Mouse (Mus musculus) ovary, postnatal 14 days (tissue): ENCODE measurements around the gene Pbx1.

Source experiments
- DNase-seq: peaks from one replicate; pipeline ENCODE4 v3.0.0; 2022; ENCODE audit warnings: low spot score

Pbx1 gene

GRCm38 (mm10) chr1:168383832-168384593, 48.1 kb downstream of the Pbx1 start:
- DNase-seq: no peak

GRCm38 (mm10) chr1:168382823-168383157, 49.3 kb downstream of the Pbx1 start:
- no peak for DNase-seq

GRCm38 (mm10) chr1:168382106-168382822, 49.8 kb downstream of the Pbx1 start:
- DNase-seq: no peak

GRCm38 (mm10) chr1:168381451-168381850, 50.6 kb downstream of the Pbx1 start:
- DNase-seq: no peak

- DNase-seq: no peak
These were observed 51.8 kb downstream of the Pbx1 start for GRCm38 (mm10) chr1:168380241-168380770.

- DNase-seq: no peak
These were observed 54.4 kb downstream of the Pbx1 start for GRCm38 (mm10) chr1:168377650-168378049.

GRCm38 (mm10) chr1:168376330-168376729, 55.7 kb downstream of the Pbx1 start:
- no peak for DNase-seq

GRCm38 (mm10) chr1:168374953-168375600, 57.0 kb downstream of the Pbx1 start:
- DNase-seq: no peak

- no peak for DNase-seq
These were observed 60.0 kb downstream of the Pbx1 start for GRCm38 (mm10) chr1:168372089-168372488.

- DNase-seq: no peak
These were observed 61.1 kb downstream of the Pbx1 start for GRCm38 (mm10) chr1:168370966-168371365.

- DNase-seq: no peak
These were observed 65.8 kb downstream of the Pbx1 start for GRCm38 (mm10) chr1:168366261-168366660.

GRCm38 (mm10) chr1:168364325-168364724, 67.7 kb downstream of the Pbx1 start:
- DNase-seq: no peak

GRCm38 (mm10) chr1:168363053-168363452, 69.0 kb downstream of the Pbx1 start:
- no peak for DNase-seq

- no peak for DNase-seq
These were observed 69.6 kb downstream of the Pbx1 start for GRCm38 (mm10) chr1:168362464-168362863.

- no peak for DNase-seq
These were observed 74.1 kb downstream of the Pbx1 start for GRCm38 (mm10) chr1:168357680-168358611.

GRCm38 (mm10) chr1:168356970-168357441, 75.1 kb downstream of the Pbx1 start:
- DNase-seq: no peak

- no peak for DNase-seq
These were observed 76.0 kb downstream of the Pbx1 start for GRCm38 (mm10) chr1:168355985-168356556.

GRCm38 (mm10) chr1:168354934-168355333, 77.1 kb downstream of the Pbx1 start:
- DNase-seq: no peak

GRCm38 (mm10) chr1:168348036-168348784, 83.9 kb downstream of the Pbx1 start:
- DNase-seq: no peak

GRCm38 (mm10) chr1:168344918-168345317, 87.2 kb downstream of the Pbx1 start:
- no peak for DNase-seq
